In genomic region chr11:102061236-102061940, GRCm38 (mm10) we compare ENCODE assay signal across 8 mouse cellular contexts. TPM values are rescaled to one million over a fixed set of nuclear protein-coding genes. Genes with fewer than 3 reads are reported as not detected.
DNase-seq lines count a peak whose midpoint lies in the region; ATAC-seq and TF ChIP-seq lines count a peak whose summit lies in the region.

No protein-coding gene starts in this region.

- H3K9me3 ChIP-seq in embryonic facial prominence, embryonic 15.5 days (replicated peaks) = no peaks in the 10 kb centered on the region
- no peaks in the 10 kb centered on the region for H3K9me3 ChIP-seq in heart, embryonic 10.5 days
- H3K9me3 ChIP-seq in kidney, embryonic 14.5 days (ENCODE audit: control insufficient read depth, low read length) = no peaks in the 10 kb centered on the region
- no peaks in the 10 kb centered on the region for H3K9me3 ChIP-seq in limb, embryonic 14.5 days (ENCODE audit: control insufficient read depth, low read length)
- H3K9me3 ChIP-seq in midbrain, embryonic 16.5 days (replicated peaks; ENCODE audit: control insufficient read depth, low read length, poor library complexity, severe bottlenecking) = no peaks in the 10 kb centered on the region

- peaks cover 4% of the 10 kb centered on the region; the same call in 1 of the 2 replicates for H3K27me3 ChIP-seq in embryonic facial prominence, embryonic 15.5 days
- H3K27me3 ChIP-seq in heart, embryonic 10.5 days (ENCODE audit: insufficient read depth, poor library complexity, severe bottlenecking) = peaks cover 42% of the 10 kb centered on the region
- H3K27me3 ChIP-seq in kidney, embryonic 14.5 days (ENCODE audit: control insufficient read depth, insufficient read depth, low read length) = no peaks in the 10 kb centered on the region
- no peaks in the 10 kb centered on the region for H3K27me3 ChIP-seq in limb, embryonic 14.5 days (ENCODE audit: control insufficient read depth, insufficient read depth, low read length)
- H3K27me3 ChIP-seq in midbrain, embryonic 16.5 days (ENCODE audit: control insufficient read depth, insufficient read depth, low read depth, low read length) = no peaks in the 10 kb centered on the region

- H3K36me3 ChIP-seq in embryonic facial prominence, embryonic 15.5 days = peaks cover 12% of the 10 kb centered on the region; the same call in 1 of the 2 replicates
- H3K36me3 ChIP-seq in heart, embryonic 10.5 days = peaks cover 45% of the 10 kb centered on the region
- H3K36me3 ChIP-seq in kidney, embryonic 14.5 days (ENCODE audit: control insufficient read depth, insufficient read depth, low read length) = peaks cover 9% of the 10 kb centered on the region; the same call in 1 of the 2 replicates
- H3K36me3 ChIP-seq in limb, embryonic 14.5 days (ENCODE audit: control insufficient read depth, insufficient read depth, low read length) = peaks cover 19% of the 10 kb centered on the region
- peaks cover 25% of the 10 kb centered on the region for H3K36me3 ChIP-seq in midbrain, embryonic 16.5 days (ENCODE audit: control insufficient read depth, insufficient read depth, low read length)

- no peak overlapping the region for H3K9ac ChIP-seq in embryonic facial prominence, embryonic 15.5 days
- peak overlapping the region; percentile 20; the same call in 1 of the 2 replicates for H3K9ac ChIP-seq in kidney, embryonic 14.5 days (ENCODE audit: low read depth, low read length)
- 0 out of 2 replicates have a peak overlapping the region, but pooled peaks have one; percentile 41 for H3K9ac ChIP-seq in limb, embryonic 14.5 days (ENCODE audit: low read depth, low read length, severe bottlenecking)
- peak overlapping the region; percentile 57 for H3K9ac ChIP-seq in midbrain, embryonic 16.5 days (ENCODE audit: low read depth, low read length)

- H3K4me1 ChIP-seq in embryonic facial prominence, embryonic 15.5 days = peaks cover 4% of the 10 kb centered on the region
- H3K4me1 ChIP-seq in heart, embryonic 10.5 days = peaks cover 19% of the 10 kb centered on the region
- H3K4me1 ChIP-seq in kidney, embryonic 14.5 days (ENCODE audit: control insufficient read depth, insufficient read depth, low read length) = no peaks in the 10 kb centered on the region
- no peaks in the 10 kb centered on the region for H3K4me1 ChIP-seq in limb, embryonic 14.5 days (ENCODE audit: control insufficient read depth, insufficient read depth, low read length)
- peaks cover 6% of the 10 kb centered on the region; the same call in 1 of the 2 replicates for H3K4me1 ChIP-seq in midbrain, embryonic 16.5 days (ENCODE audit: control insufficient read depth, insufficient read depth, low read length)

- peak; percentile 22; the same call in 1 of the 2 replicates for ATAC-seq in embryonic facial prominence, embryonic 15.5 days (ENCODE audit: insufficient number of reproducible peaks, low FRiP score, low TSS enrichment, low read depth)
- ATAC-seq in kidney, embryonic 14.5 days (ENCODE audit: low FRiP score, low TSS enrichment) = peak; percentile 71
- ATAC-seq in limb, embryonic 14.5 days (ENCODE audit: low FRiP score, low read depth) = peak; percentile 80
- peak; percentile 76 for ATAC-seq in midbrain, embryonic 16.5 days

- WGBS in embryonic facial prominence, embryonic 15.5 days = 6% methylated on average over 23 of the region's 23 CpGs
- 5% methylated on average over 23 of the region's 23 CpGs for whole genome bisulfite sequencing in heart, embryonic 10.5 days
- 4% methylated on average over 22 of the region's 23 CpGs for WGBS in kidney, embryonic 14.5 days
- 4% methylated on average over 23 of the region's 23 CpGs for WGBS in limb, embryonic 14.5 days
- 4% methylated on average over 23 of the region's 23 CpGs for WGBS in midbrain, embryonic 16.5 days

- peak; percentile 21; the same call in 1 of the 2 replicates for TF ChIP-seq POLR2A in limb, embryonic 14.5 days (IDR thresholded peaks at IDR 0.05; ENCODE audit: borderline replicate concordance, extremely low read depth, insufficient read depth, insufficient read length)

- H3K4me3 ChIP-seq in embryonic facial prominence, embryonic 15.5 days (replicated peaks) = peak overlapping the region; percentile 43
- peak overlapping the region; percentile 63 for H3K4me3 ChIP-seq in heart, embryonic 10.5 days
- peak overlapping the region; percentile 38 for H3K4me3 ChIP-seq in kidney, embryonic 14.5 days (ENCODE audit: low read length)
- peak overlapping the region; percentile 42 for H3K4me3 ChIP-seq in limb, embryonic 14.5 days (replicated peaks; ENCODE audit: low read length)
- peak overlapping the region; percentile 43 for H3K4me3 ChIP-seq in midbrain, embryonic 16.5 days (ENCODE audit: low read depth, low read length)

- H3K4me2 ChIP-seq in embryonic facial prominence, embryonic 15.5 days (replicated peaks) = peak overlapping the region; percentile 86
- H3K4me2 ChIP-seq in kidney, embryonic 14.5 days (replicated peaks; ENCODE audit: low read depth, low read length) = peak overlapping the region; percentile 67
- H3K4me2 ChIP-seq in limb, embryonic 14.5 days (replicated peaks; ENCODE audit: low read depth, low read length, severe bottlenecking) = peak overlapping the region; percentile 85
- H3K4me2 ChIP-seq in midbrain, embryonic 16.5 days (ENCODE audit: low read length) = peak overlapping the region; percentile 68

- peak; percentile 85 for DNase-seq in 3T3-L1 (ENCODE audit: low read depth, low spot score)
- peak; percentile 28 to 59 for DNase-seq in adrenal gland, postnatal 4 days (ENCODE audit: low spot score in 2 of 2)
- DNase-seq in heart, embryonic 10.5 days (ENCODE audit: low spot score) = peak; percentile 91
- peak; percentile 63 for DNase-seq in limb, embryonic 14.5 days (ENCODE audit: low spot score)
- DNase-seq in spleen, postnatal 10 days (ENCODE audit: low spot score in 2 of 2) = peak; percentile 69 to 82

- H3K27ac ChIP-seq in embryonic facial prominence, embryonic 15.5 days (replicated peaks) = no peak overlapping the region
- no peak overlapping the region for H3K27ac ChIP-seq in heart, embryonic 10.5 days
- H3K27ac ChIP-seq in kidney, embryonic 14.5 days (ENCODE audit: low read depth, low read length) = no peak overlapping the region
- H3K27ac ChIP-seq in limb, embryonic 14.5 days (replicated peaks; ENCODE audit: low read depth, low read length) = no peak overlapping the region
- H3K27ac ChIP-seq in midbrain, embryonic 16.5 days (ENCODE audit: low read length) = no peak overlapping the region

RNA-seq across cellular contexts. Expression of gene Cd300lg, which starts 20.1 kb away (rescaled TPM):
- total RNA-seq in adrenal gland, postnatal 4 days (2021) = 10 to 100 TPM; 10.7 to 15.6 TPM
- polyA plus RNA-seq in embryonic facial prominence, embryonic 15.5 days (2015; fragmentation: Nextera tagmentation; extraction: Ambion mirVana) = 1.5 and 2.1 TPM in 2 replicates
- 0.83 and 0.94 TPM in 2 replicates for polyA plus RNA-seq in heart, embryonic 10.5 days (2016; fragmentation: Nextera tagmentation; extraction: Ambion mirVana)
- polyA plus RNA-seq in kidney, embryonic 14.5 days (2014; fragmentation: Nextera tagmentation; extraction: Ambion mirVana) = 0.38 and 0.43 TPM in 2 replicates
- 1.0 and 2.1 TPM in 2 replicates for polyA plus RNA-seq in limb, embryonic 14.5 days (2012; rRNA removed)
- 0.81 and 0.87 TPM in 2 replicates for polyA plus RNA-seq in limb, embryonic 14.5 days (2014; fragmentation: Nextera tagmentation; extraction: Ambion mirVana)
- polyA plus RNA-seq in midbrain, embryonic 16.5 days (2015; fragmentation: Nextera tagmentation; extraction: Ambion mirVana) = 0.23 and 0.46 TPM in 2 replicates

RNA-seq across cellular contexts. Expression of gene Mpp2, which starts 26.9 kb away (rescaled TPM):
- total RNA-seq in adrenal gland, postnatal 4 days (2021) = 10 to 100 TPM in 1 of 2 experiments, 1 to 10 TPM in 1; 8.8 to 11.5 TPM
- polyA plus RNA-seq in embryonic facial prominence, embryonic 15.5 days (2015; fragmentation: Nextera tagmentation; extraction: Ambion mirVana) = 7.0 and 10.7 TPM in 2 replicates
- polyA plus RNA-seq in heart, embryonic 10.5 days (2016; fragmentation: Nextera tagmentation; extraction: Ambion mirVana) = 19.0 and 20.1 TPM in 2 replicates
- polyA plus RNA-seq in kidney, embryonic 14.5 days (2014; fragmentation: Nextera tagmentation; extraction: Ambion mirVana) = 6.9 and 10.3 TPM in 2 replicates
- polyA plus RNA-seq in limb, embryonic 14.5 days (2012; rRNA removed) = 20.5 and 26.7 TPM in 2 replicates
- polyA plus RNA-seq in limb, embryonic 14.5 days (2014; fragmentation: Nextera tagmentation; extraction: Ambion mirVana) = 6.6 and 10.2 TPM in 2 replicates
- polyA plus RNA-seq in midbrain, embryonic 16.5 days (2015; fragmentation: Nextera tagmentation; extraction: Ambion mirVana) = 31.8 and 39.9 TPM in 2 replicates

RNA-seq across cellular contexts. Expression of gene Mpp3, which starts 33.1 kb away (rescaled TPM):
- total RNA-seq in adrenal gland, postnatal 4 days (2021) = 10 to 100 TPM; 19.2 to 24.4 TPM
- polyA plus RNA-seq in embryonic facial prominence, embryonic 15.5 days (2015; fragmentation: Nextera tagmentation; extraction: Ambion mirVana) = 5.5 and 6.2 TPM in 2 replicates
- 3.4 and 5.1 TPM in 2 replicates for polyA plus RNA-seq in heart, embryonic 10.5 days (2016; fragmentation: Nextera tagmentation; extraction: Ambion mirVana)
- polyA plus RNA-seq in kidney, embryonic 14.5 days (2014; fragmentation: Nextera tagmentation; extraction: Ambion mirVana) = 5.1 and 8.4 TPM in 2 replicates
- 15.7 and 17.8 TPM in 2 replicates for polyA plus RNA-seq in limb, embryonic 14.5 days (2012; rRNA removed)
- 4.9 and 5.2 TPM in 2 replicates for polyA plus RNA-seq in limb, embryonic 14.5 days (2014; fragmentation: Nextera tagmentation; extraction: Ambion mirVana)
- polyA plus RNA-seq in midbrain, embryonic 16.5 days (2015; fragmentation: Nextera tagmentation; extraction: Ambion mirVana) = 57.4 and 64.6 TPM in 2 replicates

RNA-seq across cellular contexts. Expression of gene Ppy, which starts 39.7 kb away (rescaled TPM):
- 1 to 10 TPM in 1 of 2 experiments, not detected in 1; 7.4 TPM for total RNA-seq in adrenal gland, postnatal 4 days (2021)
- polyA plus RNA-seq in embryonic facial prominence, embryonic 15.5 days (2015; fragmentation: Nextera tagmentation; extraction: Ambion mirVana) = not detected in 2 replicates
- polyA plus RNA-seq in heart, embryonic 10.5 days (2016; fragmentation: Nextera tagmentation; extraction: Ambion mirVana) = not detected in 2 replicates
- polyA plus RNA-seq in kidney, embryonic 14.5 days (2014; fragmentation: Nextera tagmentation; extraction: Ambion mirVana) = not detected in 2 replicates
- polyA plus RNA-seq in limb, embryonic 14.5 days (2012; rRNA removed) = not detected in 2 replicates
- polyA plus RNA-seq in limb, embryonic 14.5 days (2014; fragmentation: Nextera tagmentation; extraction: Ambion mirVana) = not detected in 2 replicates
- not detected in 2 replicates for polyA plus RNA-seq in midbrain, embryonic 16.5 days (2015; fragmentation: Nextera tagmentation; extraction: Ambion mirVana)

RNA-seq across cellular contexts. Expression of gene Pyy, which starts 46.2 kb away (rescaled TPM):
- total RNA-seq in adrenal gland, postnatal 4 days (2021) = 10 to 100 TPM in 1 of 2 experiments, not detected in 1; 25.9 TPM
- polyA plus RNA-seq in embryonic facial prominence, embryonic 15.5 days (2015; fragmentation: Nextera tagmentation; extraction: Ambion mirVana) = not detected in 2 replicates
- 3.0 TPM in 1 of 2 replicates, not detected in the other for polyA plus RNA-seq in heart, embryonic 10.5 days (2016; fragmentation: Nextera tagmentation; extraction: Ambion mirVana)
- not detected in 2 replicates for polyA plus RNA-seq in kidney, embryonic 14.5 days (2014; fragmentation: Nextera tagmentation; extraction: Ambion mirVana)
- polyA plus RNA-seq in limb, embryonic 14.5 days (2012; rRNA removed) = not detected in 2 replicates
- polyA plus RNA-seq in limb, embryonic 14.5 days (2014; fragmentation: Nextera tagmentation; extraction: Ambion mirVana) = not detected in 2 replicates
- polyA plus RNA-seq in midbrain, embryonic 16.5 days (2015; fragmentation: Nextera tagmentation; extraction: Ambion mirVana) = not detected in 2 replicates

Comparison
In these comparisons a context has a peak if more than half of its experiments do, and no peak if none do; other contexts are left out.
1. ATAC-seq: peak in every context shown above with its lines; median percentile 80 in limb, embryonic 14.5 days; 76 in midbrain, embryonic 16.5 days; 71 in kidney, embryonic 14.5 days; 22 in embryonic facial prominence, embryonic 15.5 days.